Mouse (Mus musculus) liver, postnatal 0 days (tissue): Measurements from ENCODE around the gene Fam118a.

ENCODE experiments used
- CTCF ChIP-seq: sonication (generic); IDR thresholded peaks from 2 replicates; pipeline ENCODE4 v1.5.1; 2016; ENCODE audit warnings: antibody characterized with exemption, low read depth
- EP300 ChIP-seq: IDR thresholded peaks from 2 replicates; pipeline ENCODE4 v1.6.1; 2016; ENCODE audit warnings: antibody characterized with exemption, low read depth, mild to moderate bottlenecking

DNA sequence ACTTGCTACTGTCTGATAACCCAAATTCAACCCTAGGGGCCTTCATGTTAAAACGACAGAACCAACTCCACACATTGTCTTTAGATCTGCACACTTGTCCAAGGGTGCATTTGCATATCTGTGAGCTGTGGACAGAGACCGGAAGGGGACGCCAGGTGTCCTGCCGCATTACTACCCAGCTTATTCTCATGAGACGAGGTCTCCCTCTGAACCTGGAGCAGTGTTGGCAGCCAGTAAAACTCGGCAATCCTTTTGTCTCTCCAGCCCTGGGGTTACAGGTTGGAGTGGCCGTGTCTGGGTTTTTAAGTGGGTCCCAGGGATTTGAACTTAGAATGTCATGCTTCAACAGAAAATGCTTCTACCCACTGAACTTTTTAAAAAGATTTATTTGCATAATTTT is 28.8 kb upstream of the Fam118a start:
- TF ChIP-seq CTCF, result no peak
- no peak for TF ChIP-seq EP300
